Mouse (Mus musculus) midbrain, embryonic 10.5 days (tissue): ENCODE measurements around the gene Myod1. TPM values are rescaled to one million over a fixed set of nuclear protein-coding genes. Genes with fewer than 3 reads are reported as not detected.

Source experiments
- DNase-seq: peaks from one replicate; pipeline ENCODE4 v3.0.0-alpha.2; 2017; ENCODE audit warnings: low spot score
- H3K27ac ChIP-seq: fragments of 300-500 bp; sonication (generic); replicated peaks from 2 replicates; pipeline ENCODE4 v1.5.1; 2016; ENCODE audit warnings: mild to moderate bottlenecking
- H3K27me3 ChIP-seq: fragments of 300-500 bp; sonication (generic); 2 replicates; pipeline ENCODE4 v1.6.1; 2016; ENCODE audit warnings: low read depth, mild to moderate bottlenecking; ENCODE audit not compliant: poor library complexity, severe bottlenecking
- H3K36me3 ChIP-seq: fragments of 300-500 bp; sonication (generic); 2 replicates; pipeline ENCODE4 v1.6.1; 2016; ENCODE audit warnings: mild to moderate bottlenecking, moderate library complexity
- H3K4me1 ChIP-seq: fragments of 300-500 bp; sonication (generic); 2 replicates; pipeline ENCODE4 v1.6.1; 2016
- H3K4me3 ChIP-seq: fragments of 300-500 bp; sonication (generic); 2 replicates; pipeline ENCODE4 v1.5.1; 2016; ENCODE audit warnings: mild to moderate bottlenecking, moderate library complexity
- H3K9me3 ChIP-seq: fragments of 300-500 bp; sonication (generic); replicated peaks from 2 replicates; pipeline ENCODE4 v1.6.1; 2016; ENCODE audit warnings: mild to moderate bottlenecking
- WGBS: fragments of 180-500 bp; shearing (Covaris S2); methylation state at CpG from one replicate; pipeline ENCODE4 v1.1.7; 2016; 5-methylcytosine and 5-hydroxymethylcytosine counted together
- polyA plus RNA-seq: library from polyadenylated mRNA; unstranded; fragments of >200 nt; fragmentation: Nextera tagmentation; extraction: Ambion mirVana; gene quantifications from 2 replicates; pipeline ENCODE4 v1.2.1, GENCODE M21; 2016

Gene Myod1
- polyA plus RNA-seq, 1 experiment from 2014 or later: not detected

GRCm38 (mm10) chr7:46408606-46409005, 32.3 kb downstream of the Myod1 start:
- no peak overlapping the region for H3K27ac ChIP-seq
- no peaks in the 10 kb centered on the region for H3K9me3 ChIP-seq
- H3K36me3 ChIP-seq: no peaks in the 10 kb centered on the region
- H3K4me1 ChIP-seq: peaks cover 2% of the 10 kb centered on the region
- 90% methylated on average over 9 of the region's 9 CpGs for WGBS
- no peak overlapping the region for H3K4me3 ChIP-seq
- H3K27me3 ChIP-seq: no peaks in the 10 kb centered on the region
- DNase-seq: no peak

- Histone ChIP-seq H3K4me3 (no peak overlapping the region), H3K36me3 (no peaks in the 10 kb centered on the region), H3K4me1 (no peaks in the 10 kb centered on the region; the same call in 1 of the 2 replicates), H3K27me3 (no peaks in the 10 kb centered on the region), H3K9me3 (no peaks in the 10 kb centered on the region), H3K27ac (no peak overlapping the region)
- WGBS: 46% methylated on average over 12 of the region's 12 CpGs
- DNase-seq: no peak
Measured at GRCm38 (mm10) chr7:46409204-46409789, 33.0 kb downstream of the Myod1 start.

- Histone ChIP-seq H3K4me1 (no peaks in the 10 kb centered on the region; the same call in 1 of the 2 replicates), H3K27ac (no peak overlapping the region), H3K27me3 (no peaks in the 10 kb centered on the region), H3K4me3 (no peak overlapping the region), H3K9me3 (no peaks in the 10 kb centered on the region), H3K36me3 (no peaks in the 10 kb centered on the region)
- DNase-seq: no peak
- 86% methylated on average over 6 of the region's 6 CpGs for WGBS
Measured at GRCm38 (mm10) chr7:46410727-46411126, 34.5 kb downstream of the Myod1 start.

- WGBS: 86% methylated on average over 5 of the region's 5 CpGs
- Histone ChIP-seq H3K27me3 (no peaks in the 10 kb centered on the region), H3K9me3 (no peaks in the 10 kb centered on the region), H3K4me1 (peaks cover 3% of the 10 kb centered on the region), H3K27ac (no peak overlapping the region), H3K36me3 (no peaks in the 10 kb centered on the region), H3K4me3 (no peak overlapping the region)
- DNase-seq: no peak
Measured at GRCm38 (mm10) chr7:46412823-46413222, 36.5 kb downstream of the Myod1 start.

- Histone ChIP-seq H3K4me1 (peaks cover 8% of the 10 kb centered on the region), H3K27me3 (no peaks in the 10 kb centered on the region), H3K27ac (0 out of 2 replicates have a peak overlapping the region, but pooled peaks have one; percentile 6), H3K36me3 (no peaks in the 10 kb centered on the region), H3K9me3 (no peaks in the 10 kb centered on the region), H3K4me3 (no peak overlapping the region)
- WGBS: 85% methylated on average over 6 of the region's 6 CpGs
- DNase-seq: no peak
Measured at GRCm38 (mm10) chr7:46413959-46414725, 37.9 kb downstream of the Myod1 start.

- no peak overlapping the region for H3K4me3 ChIP-seq
- H3K36me3 ChIP-seq: no peaks in the 10 kb centered on the region
- no peaks in the 10 kb centered on the region for H3K9me3 ChIP-seq
- 0 out of 2 replicates have a peak, but pooled peaks cover 6% of the 10 kb centered on the region for H3K27me3 ChIP-seq
- 82% methylated on average over 14 of the region's 14 CpGs for WGBS
- peaks cover 8% of the 10 kb centered on the region for H3K4me1 ChIP-seq
- no peak for DNase-seq
- H3K27ac ChIP-seq: peak overlapping the region; percentile 17; the same call in 1 of the 2 replicates
Measured at GRCm38 (mm10) chr7:46415818-46416425, 39.6 kb downstream of the Myod1 start.

- Histone ChIP-seq H3K36me3 (no peaks in the 10 kb centered on the region), H3K27ac (no peak overlapping the region), H3K27me3 (0 out of 2 replicates have a peak, but pooled peaks cover 6% of the 10 kb centered on the region), H3K4me3 (no peak overlapping the region), H3K9me3 (no peaks in the 10 kb centered on the region), H3K4me1 (peaks cover 23% of the 10 kb centered on the region)
- DNase-seq: no peak
- 82% methylated on average over 7 of the region's 7 CpGs for WGBS
Measured at GRCm38 (mm10) chr7:46417467-46417866, 41.2 kb downstream of the Myod1 start.

- WGBS: 79% methylated on average over 16 of the region's 16 CpGs
- 0 out of 2 replicates have a peak overlapping the region, but pooled peaks have one; percentile 49 for H3K27ac ChIP-seq
- no peaks in the 10 kb centered on the region for H3K36me3 ChIP-seq
- 0 out of 2 replicates have a peak, but pooled peaks cover 6% of the 10 kb centered on the region for H3K27me3 ChIP-seq
- H3K4me3 ChIP-seq: no peak overlapping the region
- H3K4me1 ChIP-seq: peaks cover 30% of the 10 kb centered on the region
- no peaks in the 10 kb centered on the region for H3K9me3 ChIP-seq
- peak; percentile 15 for DNase-seq
Measured at GRCm38 (mm10) chr7:46418102-46418622, 41.9 kb downstream of the Myod1 start.

GRCm38 (mm10) chr7:46421535-46421934, 45.3 kb downstream of the Myod1 start:
- Histone ChIP-seq H3K27me3 (0 out of 2 replicates have a peak, but pooled peaks cover 6% of the 10 kb centered on the region), H3K27ac (peak overlapping the region; percentile 67), H3K4me1 (peaks cover 37% of the 10 kb centered on the region), H3K4me3 (no peak overlapping the region), H3K9me3 (no peaks in the 10 kb centered on the region), H3K36me3 (no peaks in the 10 kb centered on the region)
- DNase-seq: no peak
- WGBS: 62% methylated on average over 5 of the region's 5 CpGs

- peak; percentile 21 for DNase-seq
Measured at GRCm38 (mm10) chr7:46422052-46422763, 45.9 kb downstream of the Myod1 start.

GRCm38 (mm10) chr7:46422764-46423412, 46.6 kb downstream of the Myod1 start:
- Histone ChIP-seq H3K36me3 (no peaks in the 10 kb centered on the region), H3K27me3 (0 out of 2 replicates have a peak, but pooled peaks cover 6% of the 10 kb centered on the region), H3K9me3 (no peaks in the 10 kb centered on the region), H3K4me3 (no peak overlapping the region), H3K27ac (peak overlapping the region; percentile 65), H3K4me1 (peaks cover 41% of the 10 kb centered on the region)
- DNase-seq: peak; percentile 79
- 53% methylated on average over 18 of the region's 18 CpGs for WGBS

More at GRCm38 (mm10) chr7:46422052-46422763, 45.9 kb downstream of the Myod1 start:
- Histone ChIP-seq H3K9me3 (no peaks in the 10 kb centered on the region), H3K27me3 (0 out of 2 replicates have a peak, but pooled peaks cover 6% of the 10 kb centered on the region), H3K36me3 (no peaks in the 10 kb centered on the region), H3K27ac (peak overlapping the region; percentile 67), H3K4me3 (no peak overlapping the region), H3K4me1 (peaks cover 37% of the 10 kb centered on the region)
- WGBS: 61% methylated on average over 8 of the region's 8 CpGs
